15 mouse cellular contexts compared by ENCODE assay signal in genomic region chr5:108021346-108021745, GRCm38 (mm10).
"Had no signal": no experiment of that assay in that cellular context is flagged by ENCODE, and none has a peak within 500 bp of the region (broad histone marks: within the 10 kb centered on the region; RNA-seq: fewer than 3 reads in every experiment).

No protein-coding gene starts in this region.

- H3K36me3 ChIP-seq: midbrain, embryonic 13.5 days; midbrain, embryonic 15.5 days; neural tube, embryonic 12.5 days had no signal

- DNase-seq: lung, adult 18-20 months; lung, embryonic 14.5 days; lung, postnatal 10 days; right cerebral cortex, postnatal 25 days; right cerebral cortex, postnatal 4 days; spleen, adult 18-20 months; thymus, adult 18-20 months; thymus, postnatal 14 days; thymus, postnatal 36 days had no signal

- H3K9ac ChIP-seq: lung, embryonic 14.5 days; midbrain, embryonic 13.5 days; midbrain, embryonic 15.5 days; neural tube, embryonic 12.5 days had no signal

- H3K27ac ChIP-seq: macrophage; midbrain, embryonic 13.5 days; midbrain, embryonic 15.5 days; neural tube, embryonic 12.5 days had no signal

- H3K4me1 ChIP-seq: midbrain, embryonic 13.5 days; midbrain, embryonic 15.5 days; neural tube, embryonic 12.5 days had no signal

- ATAC-seq: midbrain, embryonic 13.5 days; midbrain, embryonic 15.5 days had no signal

- H3K27me3 ChIP-seq: megakaryocyte, embryonic 14.5 days; midbrain, embryonic 13.5 days; midbrain, embryonic 15.5 days; neural tube, embryonic 12.5 days had no signal

- H3K4me2 ChIP-seq: lung, embryonic 14.5 days; midbrain, embryonic 11.5 days; midbrain, embryonic 13.5 days; midbrain, embryonic 15.5 days; neural tube, embryonic 12.5 days had no signal

- H3K4me3 ChIP-seq: megakaryocyte, embryonic 14.5 days; midbrain, embryonic 13.5 days; midbrain, embryonic 15.5 days; neural tube, embryonic 12.5 days had no signal

- H3K9me3 ChIP-seq: megakaryocyte, embryonic 14.5 days; midbrain, embryonic 13.5 days; midbrain, embryonic 15.5 days; neural tube, embryonic 12.5 days had no signal
